Mouse (Mus musculus) lung, adult 2 months (tissue): ENCODE results near the gene Hoxd10. TPM values are rescaled to one million over a fixed set of nuclear protein-coding genes. Genes with fewer than 3 reads are reported as not detected.

Experiments
- DNase-seq: peaks from one replicate; pipeline ENCODE4 v3.0.0; 2022
- H3K4me1 ChIP-seq: fragments of 200-500 bp; 2 replicates; pipeline ENCODE4 v1.6.1; 2011; ENCODE audit warnings: low read length; ENCODE audit not compliant: control insufficient read depth, insufficient read depth
- H3K4me3 ChIP-seq: fragments of 200-500 bp; replicated peaks from 2 replicates; pipeline ENCODE3; 2011; ENCODE audit warnings: low read depth, mild to moderate bottlenecking, control low read depth, low read length; ENCODE audit errors: extremely low read depth
- CTCF ChIP-seq: fragments of 200-500 bp; IDR thresholded peaks from 2 replicates; pipeline ENCODE4 v1.5.1; 2011; ENCODE audit warnings: mild to moderate bottlenecking, low read length, control low read depth; ENCODE audit not compliant: insufficient read depth
- POLR2A ChIP-seq: fragments of 200-500 bp; IDR thresholded peaks from 2 replicates; pipeline ENCODE4 v1.6.1; 2011; ENCODE audit warnings: low read depth, mild to moderate bottlenecking, control low read depth, low read length, borderline replicate concordance; ENCODE audit errors: extremely low read depth
- WGBS: fragments of 180-500 bp; shearing (Covaris S2); methylation state at CpG from one replicate; pipeline ENCODE4 v1.1.7; 2018; 5-methylcytosine and 5-hydroxymethylcytosine counted together
- polyA plus RNA-seq: library from polyadenylated mRNA; depleted of rRNA; stranded (reverse); fragments of >200 nt; gene quantifications from 2 replicates; pipeline ENCODE4 v1.2.3, GENCODE M21; 2012; rRNA removed

Hoxd10 gene
- polyA plus RNA-seq, result not detected in 2 replicates

DNA sequence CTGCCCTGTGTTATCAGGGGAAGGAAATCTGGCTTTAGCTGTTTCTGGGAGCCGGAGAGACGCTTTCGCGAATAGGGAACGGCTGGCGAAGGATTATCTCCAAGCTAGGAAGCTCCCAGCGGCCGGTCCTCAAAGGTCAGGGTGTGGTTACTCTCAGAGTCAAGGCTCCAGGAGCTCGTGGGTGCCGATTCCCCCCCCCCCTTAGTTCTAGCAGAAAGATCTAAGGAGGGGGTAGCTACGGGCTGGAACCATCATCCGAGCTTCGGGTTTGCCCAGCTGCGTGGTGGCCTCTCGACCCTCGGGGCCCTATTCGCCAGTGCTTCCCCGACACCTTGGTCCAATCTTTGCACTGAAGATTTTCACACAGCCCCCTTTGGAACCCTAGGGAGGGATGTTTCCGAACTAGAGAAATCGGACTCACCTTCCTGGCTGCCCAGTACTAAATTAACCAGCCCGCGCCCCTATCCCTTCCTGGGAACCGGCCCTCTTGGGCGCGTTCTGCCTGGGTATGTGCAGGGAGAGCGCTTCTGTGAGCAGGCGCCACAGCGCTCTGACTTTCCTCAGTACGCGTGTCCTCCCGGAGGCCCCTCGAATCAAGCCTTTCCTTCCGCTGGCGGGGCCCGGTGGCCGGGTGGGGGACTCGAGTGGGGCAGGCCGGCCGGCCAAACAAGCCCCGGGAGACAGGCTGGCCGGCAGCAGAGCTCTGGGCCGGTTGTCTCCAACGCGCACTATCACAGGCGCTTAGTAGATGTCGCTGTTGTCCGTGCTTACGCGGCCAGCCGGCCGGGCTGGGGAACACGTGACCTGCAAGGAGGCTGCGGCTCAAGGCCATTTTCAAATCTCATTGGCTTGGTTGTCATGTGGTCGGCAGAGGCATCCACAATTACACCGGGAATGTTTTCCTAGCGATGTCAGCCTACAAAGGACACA lies at the start of gene Hoxd10:
Gene Hoxd10 (plus strand): TSS at position 903 of the 930 bp plus-strand sequence.
- no peak for DNase-seq
- WGBS, result 4% methylated on average over 56 of the region's 56 CpGs
- no peaks in the 10 kb centered on the region for H3K4me1 ChIP-seq
- TF ChIP-seq POLR2A (no peak), CTCF (no peak)
- no peak within 1 kb of the TSS for H3K4me3 ChIP-seq

DNA sequence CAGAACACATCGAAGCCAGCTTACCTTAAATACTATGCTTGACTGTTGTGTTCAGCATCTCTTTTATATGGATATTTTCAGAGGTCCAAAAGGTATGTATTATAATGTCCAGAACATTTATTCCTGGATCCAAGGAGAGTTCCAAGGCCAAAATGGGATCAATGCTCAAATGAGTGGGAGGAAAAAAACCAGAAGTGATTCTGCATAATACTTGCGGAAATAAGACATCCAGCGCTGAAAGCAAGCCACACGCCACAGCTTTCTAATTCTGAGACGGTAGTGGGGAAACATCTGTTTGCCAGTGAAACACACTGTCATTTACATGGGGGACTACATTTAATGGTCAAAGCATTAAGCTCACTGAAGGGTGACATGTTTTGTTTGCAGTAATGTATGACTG lies 49.3 kb upstream of the Hoxd10 start:
- TF ChIP-seq POLR2A (no peak), CTCF (no peak)
- WGBS, result 64% methylated on average over 5 of the region's 5 CpGs
- DNase-seq, result no peak
- no peaks in the 10 kb centered on the region for H3K4me1 ChIP-seq
- no peak overlapping the region for H3K4me3 ChIP-seq

DNA sequence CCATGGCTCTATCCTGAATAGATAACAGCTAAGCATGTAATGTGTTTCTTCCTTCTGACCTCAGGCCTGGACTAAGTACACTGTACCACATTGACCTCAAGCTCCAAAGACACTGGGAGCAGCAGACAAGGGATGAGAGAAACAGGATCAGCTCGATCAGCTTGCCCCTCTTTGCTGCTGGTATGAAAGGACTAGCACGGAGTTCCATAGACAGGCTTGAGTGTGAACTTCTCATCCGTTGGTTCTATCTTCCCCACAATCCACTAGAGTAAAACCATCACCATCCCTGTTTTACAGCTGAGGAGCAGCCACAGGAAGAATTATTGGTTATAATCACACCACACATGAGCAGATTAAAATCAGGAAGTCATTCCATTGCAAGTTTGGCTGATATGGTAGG lies 46.1 kb upstream of the Hoxd10 start:
- TF ChIP-seq CTCF (no peak), POLR2A (no peak)
- WGBS, result 71% methylated on average over 3 of the region's 3 CpGs
- no peak overlapping the region for H3K4me3 ChIP-seq
- H3K4me1 ChIP-seq, result no peaks in the 10 kb centered on the region
- DNase-seq, result no peak

DNA sequence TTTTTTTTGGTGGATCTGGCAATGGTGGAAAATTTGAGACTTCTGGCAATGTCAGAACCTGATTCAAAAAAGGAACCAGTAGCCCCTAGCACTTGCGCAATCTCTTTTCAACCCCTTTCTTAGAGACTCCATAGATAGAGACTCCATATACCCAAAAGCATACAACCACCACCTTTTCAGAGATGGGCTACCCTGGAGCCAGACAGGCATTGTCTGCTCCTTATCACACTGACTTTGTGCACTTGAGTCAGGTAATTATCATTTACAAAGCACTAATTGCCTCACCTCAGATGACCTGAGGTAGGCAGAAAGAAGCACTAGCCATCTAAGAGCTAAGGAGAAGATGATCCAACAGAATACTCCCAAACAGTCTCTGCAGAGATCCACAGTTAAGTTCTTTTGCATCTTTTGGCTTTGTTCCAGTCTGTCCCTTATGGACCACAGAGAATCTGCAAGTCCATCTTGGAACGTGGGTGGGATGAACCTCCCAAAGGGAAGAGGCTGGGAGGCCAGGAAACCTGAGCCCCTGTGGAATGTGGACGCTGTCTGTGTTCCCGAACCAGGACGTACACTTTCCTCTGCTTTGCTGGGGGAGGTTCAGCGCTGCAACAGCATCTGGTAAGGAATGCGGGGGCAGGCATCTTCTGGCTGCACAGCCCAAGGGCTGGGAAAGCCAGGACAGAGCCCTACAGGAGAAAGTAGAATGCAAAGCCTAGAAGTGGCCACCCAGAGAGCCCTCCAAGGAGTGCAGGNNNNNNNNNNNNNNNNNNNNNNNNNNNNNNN lies 44.5 kb upstream of the Hoxd10 start:
- H3K4me1 ChIP-seq, result no peaks in the 10 kb centered on the region
- no peak for DNase-seq
- 21% methylated on average over 7 of the region's 7 CpGs for WGBS
- no peak overlapping the region for H3K4me3 ChIP-seq
- no peak for TF ChIP-seq CTCF
- TF ChIP-seq POLR2A, result no peak

DNA sequence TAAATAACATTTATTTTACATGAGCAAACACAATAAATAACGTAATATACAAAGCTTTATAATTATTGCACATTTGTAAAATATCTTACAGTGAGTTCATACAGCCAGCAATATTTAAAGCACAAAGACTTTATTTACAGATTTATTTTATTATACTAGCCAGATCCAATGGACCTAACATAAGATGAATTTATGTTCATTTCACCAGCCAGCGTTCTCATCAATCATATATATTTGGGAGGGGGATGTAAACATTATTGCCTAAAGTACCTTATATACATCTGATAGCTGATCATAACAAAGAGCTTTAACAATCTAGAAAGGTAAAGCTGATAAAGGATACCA lies 38.8 kb upstream of the Hoxd10 start:
- 38% methylated on average over 2 of the region's 2 CpGs for WGBS
- DNase-seq, result no peak
- no peaks in the 10 kb centered on the region; the same call in 1 of the 2 replicates for H3K4me1 ChIP-seq
- TF ChIP-seq POLR2A (no peak), CTCF (no peak)
- H3K4me3 ChIP-seq, result no peak overlapping the region

DNA sequence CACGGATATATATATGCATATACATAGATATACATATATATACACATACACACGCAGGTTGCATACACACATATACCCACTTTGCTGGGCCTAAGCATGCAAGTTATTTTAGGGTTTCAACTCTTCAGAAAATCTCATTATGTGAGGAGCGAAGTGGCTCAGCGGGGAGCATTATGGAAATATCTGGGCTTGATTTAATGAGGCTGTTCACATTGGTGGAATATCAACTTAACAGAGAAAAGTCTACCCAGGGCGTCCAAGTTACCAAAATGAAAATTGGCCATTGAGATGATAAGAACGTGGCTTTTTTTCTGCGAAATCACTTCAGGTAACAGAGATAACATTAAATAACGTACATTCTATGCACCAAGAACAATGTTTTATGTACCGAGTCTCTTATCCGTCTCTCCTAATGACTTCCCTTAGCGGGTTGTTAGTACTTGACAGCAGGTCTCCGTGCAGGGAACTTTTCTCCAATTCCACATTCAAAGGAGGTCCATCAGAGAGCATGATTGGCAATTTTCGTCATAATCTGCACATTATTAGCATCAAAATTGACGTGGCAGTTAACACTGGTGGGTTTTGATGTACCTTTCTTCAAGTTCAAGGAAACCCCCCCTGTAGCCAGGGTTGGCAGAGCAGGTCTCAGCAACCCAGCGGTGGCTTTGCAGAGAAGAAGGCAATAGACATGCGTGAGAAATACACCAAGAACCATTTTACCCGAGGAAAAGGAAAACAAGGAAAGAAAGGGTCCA lies 37.8 kb upstream of the Hoxd10 start:
- no peaks in the 10 kb centered on the region; the same call in 1 of the 2 replicates for H3K4me1 ChIP-seq
- 18% methylated on average over 17 of the region's 17 CpGs for WGBS
- no peak overlapping the region for H3K4me3 ChIP-seq
- no peak for DNase-seq
- TF ChIP-seq POLR2A (no peak), CTCF (no peak)

DNA sequence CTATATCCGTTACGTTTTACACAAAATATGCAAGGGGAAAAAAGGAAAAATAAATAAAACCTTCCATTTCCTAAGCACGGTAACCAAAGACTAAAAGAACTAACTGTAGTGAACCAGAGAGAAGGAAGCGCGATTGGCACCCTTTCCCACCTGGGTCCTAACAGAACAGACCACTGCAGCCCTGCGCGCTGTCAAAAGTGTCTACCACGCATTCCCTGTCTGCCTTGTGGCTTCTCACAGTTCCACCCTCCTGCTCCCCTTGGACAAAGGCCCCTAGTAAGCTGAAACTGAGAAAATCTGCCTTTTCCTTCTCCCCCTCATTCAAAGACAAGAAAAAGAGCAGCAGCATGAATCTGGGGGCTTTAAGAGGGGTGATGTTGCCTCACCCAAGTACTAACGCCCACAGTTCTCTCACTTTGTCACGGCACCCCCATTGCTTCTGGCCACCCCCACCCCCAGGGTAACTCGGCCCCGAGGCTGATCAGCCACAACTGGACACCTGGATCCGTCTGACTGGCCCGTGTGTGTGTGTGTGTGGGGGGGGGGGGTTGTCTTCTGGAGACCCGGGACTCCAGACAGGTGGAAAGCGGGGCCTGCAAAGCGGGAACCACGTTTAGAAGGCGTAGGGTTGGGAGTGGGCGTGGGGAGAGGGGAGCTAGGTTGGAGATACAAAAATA lies 36.8 kb upstream of the Hoxd10 start:
- WGBS, result 8% methylated on average over 20 of the region's 20 CpGs
- H3K4me1 ChIP-seq, result no peaks in the 10 kb centered on the region; the same call in 1 of the 2 replicates
- DNase-seq, result no peak
- TF ChIP-seq CTCF (no peak), POLR2A (no peak)
- no peak overlapping the region for H3K4me3 ChIP-seq

DNA sequence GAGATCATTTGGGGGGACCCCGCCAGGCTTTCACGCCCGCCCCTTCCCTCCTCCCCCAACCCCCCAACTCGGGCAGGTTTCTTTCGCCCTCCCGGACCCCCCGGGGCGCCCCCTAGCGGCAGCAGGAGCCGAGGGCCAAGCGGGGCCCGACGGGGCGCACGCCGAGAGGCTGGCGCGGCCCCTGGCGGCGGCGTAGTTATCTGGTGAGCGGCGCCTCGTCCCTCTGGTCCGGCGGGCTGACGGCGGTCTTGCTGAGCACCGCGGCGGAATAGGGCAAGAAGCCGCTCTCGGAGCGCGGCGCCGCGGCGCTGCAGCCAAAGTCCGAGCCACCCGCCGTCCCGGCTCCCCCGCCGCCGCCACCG lies 36.3 kb upstream of the Hoxd10 start:
- WGBS, result 2% methylated on average over 44 of the region's 47 CpGs
- Histone ChIP-seq H3K4me3 (no peak overlapping the region), H3K4me1 (no peaks in the 10 kb centered on the region; the same call in 1 of the 2 replicates)
- TF ChIP-seq POLR2A (no peak), CTCF (no peak)
- no peak for DNase-seq
